Comparison of ENCODE assay signal across 14 mouse cellular contexts in genomic region chr9:34704357-34704756, GRCm38 (mm10).
DNase-seq lines count a peak whose midpoint lies in the region; ATAC-seq and TF ChIP-seq lines count a peak whose summit lies in the region.
"Had no signal": no experiment of that assay in that cellular context is flagged by ENCODE, and none has a peak within 500 bp of the region (broad histone marks: within the 10 kb centered on the region; RNA-seq: fewer than 3 reads in every experiment).

No protein-coding gene starts in this region.

- H3K4me3 ChIP-seq in kidney, embryonic 14.5 days (ENCODE audit: low read length): no peak overlapping the region
- H3K4me3 ChIP-seq in kidney, adult 2 months (ENCODE audit: insufficient read depth, low read depth, low read length): no peak overlapping the region
- no peak overlapping the region for H3K4me3 ChIP-seq in lung, postnatal 0 days (ENCODE audit: low read depth, low read length)
- no peak overlapping the region for H3K4me3 ChIP-seq in lung, adult 2 months (replicated peaks; ENCODE audit: extremely low read depth, low read depth, low read length)
- no peak overlapping the region for H3K4me3 ChIP-seq in embryonic facial prominence, embryonic 10.5 days
- no peak overlapping the region for H3K4me3 ChIP-seq in neural tube, embryonic 13.5 days
- H3K4me3 ChIP-seq: heart, embryonic 15.5 days had no signal

- H3K36me3 ChIP-seq in kidney, embryonic 14.5 days (ENCODE audit: control insufficient read depth, insufficient read depth, low read length): no peaks in the 10 kb centered on the region
- H3K36me3 ChIP-seq in kidney, adult 2 months (ENCODE audit: control insufficient read depth, insufficient read depth, low read length): no peaks in the 10 kb centered on the region
- no peaks in the 10 kb centered on the region for H3K36me3 ChIP-seq in lung, postnatal 0 days (ENCODE audit: insufficient read depth, low read length)
- H3K36me3 ChIP-seq in embryonic facial prominence, embryonic 10.5 days (replicated peaks): no peaks in the 10 kb centered on the region
- no peaks in the 10 kb centered on the region for H3K36me3 ChIP-seq in neural tube, embryonic 13.5 days
- H3K36me3 ChIP-seq: heart, embryonic 15.5 days had no signal

- peaks cover 8% of the 10 kb centered on the region; the same call in 1 of the 2 replicates for H3K4me1 ChIP-seq in kidney, embryonic 14.5 days (ENCODE audit: control insufficient read depth, insufficient read depth, low read length)
- H3K4me1 ChIP-seq in kidney, adult 2 months (ENCODE audit: control insufficient read depth, insufficient read depth, low read length): no peaks in the 10 kb centered on the region
- peaks cover 2% of the 10 kb centered on the region; the same call in 1 of the 2 replicates for H3K4me1 ChIP-seq in lung, postnatal 0 days (ENCODE audit: insufficient read depth, low read depth, low read length)
- H3K4me1 ChIP-seq in lung, adult 2 months (ENCODE audit: control insufficient read depth, insufficient read depth, low read length): no peaks in the 10 kb centered on the region
- peaks cover 38% of the 10 kb centered on the region for H3K4me1 ChIP-seq in embryonic facial prominence, embryonic 10.5 days
- H3K4me1 ChIP-seq in neural tube, embryonic 13.5 days (replicated peaks): peaks cover 31% of the 10 kb centered on the region
- H3K4me1 ChIP-seq: heart, embryonic 15.5 days had no signal

- TF ChIP-seq CTCF in kidney, adult 2 months (conservative IDR thresholded peaks at IDR 0.05; ENCODE audit: insufficient read depth, insufficient read length, low read depth, low read length): no peak
- TF ChIP-seq CTCF in lung, postnatal 0 days (IDR thresholded peaks at IDR 0.05): no peak
- TF ChIP-seq CTCF in lung, adult 2 months (IDR thresholded peaks at IDR 0.05; ENCODE audit: insufficient read depth, low read length): no peak

- no peak for DNase-seq in kidney, adult 2 months
- DNase-seq in lung, postnatal 0 days (ENCODE audit: low spot score): peak; percentile 7
- DNase-seq in lung, adult 2 months: no peak
- DNase-seq in embryonic facial prominence, embryonic 10.5 days (ENCODE audit: low spot score): peak; percentile 46
- no peak for DNase-seq in urinary bladder, adult 18-20 months (ENCODE audit: low spot score in 2 of 2)
- DNase-seq: cerebellum, adult 9-11 months; heart, adult 11 months; kidney, postnatal 36 days; retina, postnatal 1 day had no signal

- H3K27ac ChIP-seq in kidney, embryonic 14.5 days (ENCODE audit: low read depth, low read length): no peak overlapping the region
- no peak overlapping the region for H3K27ac ChIP-seq in kidney, adult 2 months (ENCODE audit: insufficient read depth, low read depth, low read length)
- no peak overlapping the region for H3K27ac ChIP-seq in lung, postnatal 0 days (ENCODE audit: low read length)
- H3K27ac ChIP-seq in embryonic facial prominence, embryonic 10.5 days (replicated peaks): no peak overlapping the region
- peak overlapping the region; percentile 42 for H3K27ac ChIP-seq in neural tube, embryonic 13.5 days (replicated peaks)
- H3K27ac ChIP-seq: heart, embryonic 15.5 days had no signal

- no peak for TF ChIP-seq EP300 in lung, postnatal 0 days (IDR thresholded peaks at IDR 0.05)

- H3K27me3 ChIP-seq in kidney, embryonic 14.5 days (ENCODE audit: control insufficient read depth, insufficient read depth, low read length): no peaks in the 10 kb centered on the region
- no peaks in the 10 kb centered on the region for H3K27me3 ChIP-seq in kidney, adult 2 months (replicated peaks; ENCODE audit: control insufficient read depth, insufficient read depth, low read length)
- H3K27me3 ChIP-seq in lung, postnatal 0 days (replicated peaks; ENCODE audit: insufficient read depth, low read length): no peaks in the 10 kb centered on the region
- H3K27me3 ChIP-seq in embryonic facial prominence, embryonic 10.5 days (replicated peaks; ENCODE audit: low read depth, poor library complexity, severe bottlenecking): peaks cover 26% of the 10 kb centered on the region
- no peaks in the 10 kb centered on the region for H3K27me3 ChIP-seq in neural tube, embryonic 13.5 days
- H3K27me3 ChIP-seq: heart, embryonic 15.5 days had no signal

- H3K9me3 ChIP-seq in kidney, embryonic 14.5 days (ENCODE audit: control insufficient read depth, low read length): no peaks in the 10 kb centered on the region
- no peaks in the 10 kb centered on the region for H3K9me3 ChIP-seq in lung, postnatal 0 days (ENCODE audit: low read length)
- H3K9me3 ChIP-seq in embryonic facial prominence, embryonic 10.5 days: no peaks in the 10 kb centered on the region
- no peaks in the 10 kb centered on the region for H3K9me3 ChIP-seq in neural tube, embryonic 13.5 days
- H3K9me3 ChIP-seq: heart, embryonic 15.5 days had no signal

- ATAC-seq in kidney, embryonic 14.5 days (ENCODE audit: low FRiP score, low TSS enrichment): peak; percentile 84
- peak; percentile 33 for ATAC-seq in lung, postnatal 0 days
- no peak for ATAC-seq in neural tube, embryonic 13.5 days (ENCODE audit: low read depth)
- ATAC-seq: midbrain, embryonic 16.5 days had no signal

- 2% methylated on average over 2 of the region's 2 CpGs for WGBS in kidney, embryonic 14.5 days
- 18% methylated on average over 2 of the region's 2 CpGs for WGBS in kidney, adult 2 months
- WGBS in lung, postnatal 0 days: 31% methylated on average over 2 of the region's 2 CpGs
- 32% methylated on average over 2 of the region's 2 CpGs for WGBS in lung, adult 2 months
- WGBS in embryonic facial prominence, embryonic 10.5 days: 25% methylated on average over 2 of the region's 2 CpGs
- 49% methylated on average over 2 of the region's 2 CpGs for WGBS in neural tube, embryonic 13.5 days

- no peak for TF ChIP-seq POLR2A in kidney, adult 2 months (IDR thresholded peaks at IDR 0.05; ENCODE audit: low read depth, low read length)
- TF ChIP-seq POLR2A in lung, adult 2 months (IDR thresholded peaks at IDR 0.05; ENCODE audit: borderline replicate concordance, extremely low read depth, low read depth, low read length): no peak

- no peak overlapping the region for H3K4me2 ChIP-seq in kidney, embryonic 14.5 days (replicated peaks; ENCODE audit: low read depth, low read length)
- H3K4me2 ChIP-seq in lung, postnatal 0 days (replicated peaks; ENCODE audit: low read depth, low read length): no peak overlapping the region
- H3K4me2 ChIP-seq in neural tube, embryonic 13.5 days: no peak overlapping the region
- H3K4me2 ChIP-seq: heart, embryonic 15.5 days; liver, embryonic 11.5 days had no signal

- no peak overlapping the region for H3K9ac ChIP-seq in kidney, embryonic 14.5 days (ENCODE audit: low read depth, low read length)
- H3K9ac ChIP-seq in lung, postnatal 0 days (replicated peaks; ENCODE audit: low read depth): no peak overlapping the region
- no peak overlapping the region for H3K9ac ChIP-seq in neural tube, embryonic 13.5 days
- H3K9ac ChIP-seq: heart, embryonic 15.5 days had no signal

Comparison
In these comparisons a context has a peak if more than half of its experiments do, and no peak if none do; other contexts are left out.
1. DNase-seq: peak in lung, postnatal 0 days (single experiment) and embryonic facial prominence, embryonic 10.5 days (single experiment); none in kidney, adult 2 months (single experiment), lung, adult 2 months (single experiment) and urinary bladder, adult 18-20 months (0 of 2).